Mouse (Mus musculus): ENCODE results near the gene Specc1. TPM values are rescaled to one million over a fixed set of nuclear protein-coding genes. Genes with fewer than 3 reads are reported as not detected.

Gene Specc1
- total and polyA plus RNA-seq, 2 experiments from 2014 or later = 12.8 to 25.0 TPM

GRCm38 (mm10) chr11:62076345-62077156 is 120.0 kb downstream of the Specc1 start:
- peak overlapping the region; percentile 50 for H3K4me3 ChIP-seq (ENCODE audit: low read depth, low read length)
- H3K27me3 ChIP-seq (ENCODE audit: insufficient read depth, low read length) = 0 out of 2 replicates have a peak, but pooled peaks cover 2% of the 10 kb centered on the region
- H3K4me2 ChIP-seq (ENCODE audit: low read depth, low read length, poor library complexity, severe bottlenecking) = peak overlapping the region; percentile 71
- H3K9ac ChIP-seq (replicated peaks; ENCODE audit: low read length, poor library complexity, severe bottlenecking) = peak overlapping the region; percentile 61
- 4% methylated on average over 35 of the region's 42 CpGs for WGBS
- TF ChIP-seq CTCF (IDR thresholded peaks at IDR 0.05) = no peak
- no peaks in the 10 kb centered on the region for H3K9me3 ChIP-seq (ENCODE audit: low read length)
- no peaks in the 10 kb centered on the region for H3K4me1 ChIP-seq (ENCODE audit: insufficient read depth, low read length)
- no peaks in the 10 kb centered on the region for H3K36me3 ChIP-seq (ENCODE audit: insufficient read depth, low read length)
- ATAC-seq (ENCODE audit: low FRiP score) = peak; percentile 98
- DNase-seq (ENCODE audit: low spot score) = peak; percentile 99
- H3K27ac ChIP-seq (ENCODE audit: low read depth, low read length) = peak overlapping the region; percentile 78

GRCm38 (mm10) chr11:62077157-62077865 is 120.7 kb downstream of the Specc1 start:
- Histone ChIP-seq H3K4me2 (ENCODE audit: low read depth, low read length, poor library complexity, severe bottlenecking) (peak overlapping the region; percentile 71), H3K4me1 (ENCODE audit: insufficient read depth, low read length) (no peaks in the 10 kb centered on the region), H3K9me3 (ENCODE audit: low read length) (no peaks in the 10 kb centered on the region), H3K4me3 (ENCODE audit: low read depth, low read length) (peak overlapping the region; percentile 50), H3K27ac (ENCODE audit: low read depth, low read length) (peak overlapping the region; percentile 78), H3K36me3 (ENCODE audit: insufficient read depth, low read length) (no peaks in the 10 kb centered on the region), H3K27me3 (ENCODE audit: insufficient read depth, low read length) (0 out of 2 replicates have a peak, but pooled peaks cover 2% of the 10 kb centered on the region), H3K9ac (replicated peaks; ENCODE audit: low read length, poor library complexity, severe bottlenecking) (peak overlapping the region; percentile 61)
- DNase-seq (ENCODE audit: low spot score) (no peak), ATAC-seq (ENCODE audit: low FRiP score) (peak; percentile 44)
- 3% methylated on average over 48 of the region's 51 CpGs for WGBS
- no peak for TF ChIP-seq CTCF (IDR thresholded peaks at IDR 0.05)

- WGBS = 93% methylated on average over 10 of the region's 10 CpGs
- DNase-seq (ENCODE audit: low spot score) (no peak), ATAC-seq (ENCODE audit: low FRiP score) (no peak)
- no peak overlapping the region for H3K9ac ChIP-seq (replicated peaks; ENCODE audit: low read length, poor library complexity, severe bottlenecking)
- H3K27ac ChIP-seq (ENCODE audit: low read depth, low read length) = no peak overlapping the region
- no peaks in the 10 kb centered on the region for H3K9me3 ChIP-seq (ENCODE audit: low read length)
- peak overlapping the region; percentile 71 for H3K4me2 ChIP-seq (ENCODE audit: low read depth, low read length, poor library complexity, severe bottlenecking)
- TF ChIP-seq CTCF (IDR thresholded peaks at IDR 0.05) = no peak
- H3K36me3 ChIP-seq (ENCODE audit: insufficient read depth, low read length) = no peaks in the 10 kb centered on the region
- 0 out of 2 replicates have a peak, but pooled peaks cover 2% of the 10 kb centered on the region for H3K27me3 ChIP-seq (ENCODE audit: insufficient read depth, low read length)
- no peak overlapping the region for H3K4me3 ChIP-seq (ENCODE audit: low read depth, low read length)
- no peaks in the 10 kb centered on the region for H3K4me1 ChIP-seq (ENCODE audit: insufficient read depth, low read length)
Observed at GRCm38 (mm10) chr11:62078371-62078770, 121.8 kb downstream of the Specc1 start.

- no peak for DNase-seq (ENCODE audit: low spot score)
- H3K9me3 ChIP-seq (ENCODE audit: low read length) = no peaks in the 10 kb centered on the region
- no peak overlapping the region for H3K27ac ChIP-seq (ENCODE audit: low read depth, low read length)
- 86% methylated on average over 8 of the region's 8 CpGs for WGBS
- peak overlapping the region; percentile 9; the same call in 1 of the 2 replicates for H3K4me2 ChIP-seq (ENCODE audit: low read depth, low read length, poor library complexity, severe bottlenecking)
- ATAC-seq (ENCODE audit: low FRiP score) = no peak
- no peaks in the 10 kb centered on the region for H3K4me1 ChIP-seq (ENCODE audit: insufficient read depth, low read length)
- no peak overlapping the region for H3K9ac ChIP-seq (replicated peaks; ENCODE audit: low read length, poor library complexity, severe bottlenecking)
- no peak for TF ChIP-seq CTCF (IDR thresholded peaks at IDR 0.05)
- no peak overlapping the region for H3K4me3 ChIP-seq (ENCODE audit: low read depth, low read length)
- H3K27me3 ChIP-seq (ENCODE audit: insufficient read depth, low read length) = 0 out of 2 replicates have a peak, but pooled peaks cover 2% of the 10 kb centered on the region
- no peaks in the 10 kb centered on the region for H3K36me3 ChIP-seq (ENCODE audit: insufficient read depth, low read length)
Observed at GRCm38 (mm10) chr11:62079100-62079857, 122.7 kb downstream of the Specc1 start.

- Histone ChIP-seq H3K36me3 (ENCODE audit: insufficient read depth, low read length) (no peaks in the 10 kb centered on the region), H3K4me2 (ENCODE audit: low read depth, low read length, poor library complexity, severe bottlenecking) (no peak overlapping the region), H3K9ac (replicated peaks; ENCODE audit: low read length, poor library complexity, severe bottlenecking) (no peak overlapping the region), H3K4me3 (ENCODE audit: low read depth, low read length) (no peak overlapping the region), H3K4me1 (ENCODE audit: insufficient read depth, low read length) (no peaks in the 10 kb centered on the region), H3K9me3 (ENCODE audit: low read length) (no peaks in the 10 kb centered on the region), H3K27ac (ENCODE audit: low read depth, low read length) (no peak overlapping the region), H3K27me3 (ENCODE audit: insufficient read depth, low read length) (0 out of 2 replicates have a peak, but pooled peaks cover 2% of the 10 kb centered on the region)
- DNase-seq (ENCODE audit: low spot score) (no peak), ATAC-seq (ENCODE audit: low FRiP score) (no peak)
- TF ChIP-seq CTCF (IDR thresholded peaks at IDR 0.05) = no peak
- WGBS = 72% methylated on average over 2 of the region's 2 CpGs
Observed at GRCm38 (mm10) chr11:62080476-62080875, 123.9 kb downstream of the Specc1 start.
